Mouse (Mus musculus) hindbrain, embryonic 15.5 days (tissue): ENCODE results near the gene Apc2. TPM values are rescaled to one million over a fixed set of nuclear protein-coding genes. Genes with fewer than 3 reads are reported as not detected.
A peak's percentile ranks its signal among the peaks of the same experiment; 100 is the strongest.
"Not testable (repeated sequence)": the region's sequence is repeated elsewhere in the genome, so short reads cannot be mapped to it uniquely, and the experiment has no call there.

ENCODE experiments used
- ATAC-seq: fragments of 200-750 bp; cut with Nextera tagmentation; 2 replicates; pipeline ENCODE4 v1.8.0; 2017; ENCODE audit warnings: low read depth, moderate number of reproducible peaks, moderate TSS enrichment; ENCODE audit not compliant: low FRiP score
- H3K27ac ChIP-seq: fragments of 300-500 bp; sonication (generic); replicated peaks from 2 replicates; pipeline ENCODE4 v1.5.1; 2015; ENCODE audit warnings: mild to moderate bottlenecking, inconsistent platforms
- H3K27me3 ChIP-seq: fragments of 300-500 bp; sonication (generic); 2 replicates; pipeline ENCODE4 v1.6.1; 2015; ENCODE audit warnings: control low read depth, inconsistent platforms
- H3K36me3 ChIP-seq: fragments of 300-500 bp; sonication (generic); 2 replicates; pipeline ENCODE4 v1.6.1; 2015; ENCODE audit warnings: control low read depth, inconsistent platforms
- H3K4me1 ChIP-seq: fragments of 300-500 bp; sonication (generic); replicated peaks from 2 replicates; pipeline ENCODE4 v1.6.1; 2015; ENCODE audit warnings: control low read depth, inconsistent platforms
- H3K4me2 ChIP-seq: fragments of 300-500 bp; sonication (generic); 2 replicates; pipeline ENCODE4 v1.6.1; 2015; ENCODE audit warnings: moderate library complexity, mild to moderate bottlenecking, inconsistent platforms
- H3K4me3 ChIP-seq: fragments of 300-500 bp; sonication (generic); 2 replicates; pipeline ENCODE4 v1.5.1; 2015; ENCODE audit warnings: mild to moderate bottlenecking, inconsistent platforms
- H3K9ac ChIP-seq: fragments of 300-500 bp; sonication (generic); 2 replicates; pipeline ENCODE4 v1.6.1; 2015; ENCODE audit warnings: inconsistent platforms
- H3K9me3 ChIP-seq: fragments of 300-500 bp; sonication (generic); 2 replicates; pipeline ENCODE4 v1.6.1; 2016; ENCODE audit warnings: control low read depth, inconsistent platforms
- WGBS: fragments of 180-500 bp; shearing (Covaris S2); methylation state at CpG from one replicate; pipeline ENCODE4 v1.1.7; 2015; 5-methylcytosine and 5-hydroxymethylcytosine counted together
- polyA plus RNA-seq: library from polyadenylated mRNA; unstranded; fragments of >200 nt; fragmentation: Nextera tagmentation; extraction: Ambion mirVana; gene quantifications from 2 replicates; pipeline ENCODE4 v1.2.1, GENCODE M21; 2015

Apc2 gene
- polyA plus RNA-seq = 175 and 181 TPM in 2 replicates

DNA sequence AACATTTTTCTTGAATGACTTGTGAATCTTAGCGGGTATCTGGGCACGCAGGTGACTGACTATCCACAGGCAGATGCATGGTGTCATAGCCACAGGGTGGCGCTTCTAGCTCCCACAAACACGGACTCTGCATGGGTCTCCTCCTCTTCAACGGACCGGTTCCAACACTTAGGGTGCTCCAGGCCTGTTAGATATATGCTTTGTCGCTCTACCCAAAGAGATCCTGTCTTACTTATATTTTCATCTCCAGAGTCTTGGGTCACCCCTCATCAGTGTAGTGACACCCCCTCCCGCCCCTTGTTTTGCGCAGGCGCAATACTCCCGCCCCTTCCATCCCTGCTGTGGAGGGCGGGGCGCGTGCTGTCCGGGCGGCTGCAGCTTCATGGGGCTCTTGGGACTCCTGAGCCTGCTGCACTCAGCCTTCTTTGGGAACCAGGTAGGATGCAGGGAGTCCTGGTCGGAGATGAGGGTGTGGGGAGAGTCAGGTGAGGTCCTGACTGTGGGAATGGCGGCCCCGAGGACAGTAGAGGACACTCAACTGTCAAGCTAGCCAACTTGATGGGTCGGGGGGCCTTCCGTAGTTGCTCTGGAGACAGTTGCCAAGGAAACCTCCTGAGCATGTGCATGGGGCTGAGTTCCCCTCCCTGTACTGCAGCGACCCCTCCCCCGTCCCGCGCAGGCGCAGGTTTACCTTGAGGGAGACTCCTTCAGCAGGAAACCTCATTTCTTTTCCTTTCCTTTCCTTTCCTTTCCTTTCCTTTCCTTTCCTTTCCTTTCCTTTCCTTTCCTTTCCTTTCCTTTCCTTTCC lies at the start of gene Apc2:
Gene Apc2 (plus strand): TSS at position 360 of the 808 bp plus-strand sequence.
- Histone ChIP-seq H3K36me3 (peaks cover 18% of the 10 kb centered on the region), H3K9ac (peak within 1 kb of the TSS; percentile 52), H3K4me1 (peaks cover 74% of the 10 kb centered on the region), H3K9me3 (no peaks in the 10 kb centered on the region), H3K4me3 (peak within 1 kb of the TSS; percentile 47), H3K4me2 (peak within 1 kb of the TSS; percentile 86), H3K27me3 (no peaks in the 10 kb centered on the region), H3K27ac (peak within 1 kb of the TSS; percentile 98)
- under 1% methylated on average over 26 of the region's 26 CpGs for WGBS
- peak; percentile 65 for ATAC-seq

- H3K9ac ChIP-seq = no peak overlapping the region
- WGBS = 40% methylated on average over 6 of the region's 6 CpGs
These were observed 47.9 kb upstream of the Apc2 start for GRCm38 (mm10) chr10:80247849-80248248.

DNA sequence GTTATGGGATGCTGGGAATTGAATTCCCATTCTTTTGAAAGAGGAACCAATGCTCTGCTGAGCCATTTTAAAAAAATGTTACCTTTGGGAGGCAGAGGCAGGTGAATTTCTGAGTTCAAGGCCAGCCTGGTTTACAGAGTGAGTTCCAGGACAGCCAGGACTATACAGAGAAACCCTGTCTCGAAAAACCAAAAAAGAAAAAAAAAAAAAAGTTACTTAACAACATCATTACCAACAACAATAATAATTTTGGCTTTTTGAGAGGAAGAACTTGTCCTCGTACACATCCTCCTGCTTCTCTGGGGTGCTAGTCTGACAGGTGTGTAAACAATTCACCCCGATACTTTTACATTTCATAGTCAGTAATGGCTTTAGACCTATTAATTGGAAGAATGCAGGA lies 47.3 kb upstream of the Apc2 start:
- H3K4me2 ChIP-seq = peak overlapping the region; percentile 50
- 43% methylated on average over 3 of the region's 3 CpGs for WGBS
- peaks cover 27% of the 10 kb centered on the region for H3K4me1 ChIP-seq
- H3K9ac ChIP-seq, H3K27me3 ChIP-seq, H3K9me3 ChIP-seq, ATAC-seq, H3K36me3 ChIP-seq: not testable (repeated sequence)
- H3K4me3 ChIP-seq = peak overlapping the region; percentile 47
- peak overlapping the region; percentile 79; the same call in 1 of the 2 replicates for H3K27ac ChIP-seq

More at GRCm38 (mm10) chr10:80247849-80248248, 47.9 kb upstream of the Apc2 start:
- Histone ChIP-seq H3K4me1 (peaks cover 27% of the 10 kb centered on the region), H3K36me3 (peaks cover 11% of the 10 kb centered on the region; the same call in 1 of the 2 replicates), H3K27ac (no peak overlapping the region), H3K4me3 (no peak overlapping the region), H3K9me3 (no peaks in the 10 kb centered on the region), H3K27me3 (no peaks in the 10 kb centered on the region), H3K4me2 (no peak overlapping the region)
- ATAC-seq = no peak

DNA sequence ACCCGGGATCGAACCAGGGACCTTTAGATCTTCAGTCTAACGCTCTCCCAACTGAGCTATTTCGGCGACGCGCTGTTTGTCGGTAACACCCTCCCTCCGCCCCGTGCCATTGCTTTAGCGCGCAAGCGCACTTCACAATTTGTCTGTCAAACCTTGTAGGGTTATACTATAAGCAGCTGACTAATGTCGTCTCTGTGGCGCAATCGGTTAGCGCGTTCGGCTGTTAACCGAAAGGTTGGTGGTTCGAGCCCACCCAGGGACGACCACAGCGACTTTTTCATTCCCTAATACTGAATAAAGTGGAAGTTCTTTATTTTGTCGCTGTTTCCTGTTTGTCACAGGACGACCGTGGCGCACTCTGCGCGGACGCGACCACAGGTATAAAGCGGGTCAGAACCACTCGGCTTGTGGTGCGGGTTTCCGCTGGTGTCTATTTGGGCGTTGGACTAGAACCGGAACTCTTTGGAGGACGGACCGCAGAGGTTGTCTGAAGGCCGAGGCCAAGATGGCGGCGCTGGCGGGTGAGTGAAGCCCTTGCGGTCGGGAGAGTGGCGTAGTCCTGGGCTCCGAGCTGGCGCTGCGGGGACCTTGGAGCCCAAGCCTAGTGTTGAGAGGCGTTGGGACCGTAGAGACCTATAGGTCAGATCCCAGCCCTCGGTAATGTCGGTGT lies 46.7 kb upstream of the Apc2 start, which contains the start of gene Ndufs7:
Gene Ndufs7 (plus strand): TSS at position 151 of the 670 bp plus-strand sequence.
- no peaks in the 10 kb centered on the region for H3K9me3 ChIP-seq
- 0 out of 2 replicates have a peak, but pooled peaks cover 2% of the 10 kb centered on the region for H3K36me3 ChIP-seq
- peak within 1 kb of the TSS; percentile 47 for H3K4me3 ChIP-seq
- peak within 1 kb of the TSS; percentile 76 for H3K4me2 ChIP-seq
- WGBS = under 1% methylated on average over 53 of the region's 53 CpGs
- H3K9ac ChIP-seq = peak within 1 kb of the TSS; percentile 66
- H3K4me1 ChIP-seq = peaks cover 27% of the 10 kb centered on the region
- peak within 1 kb of the TSS; percentile 79 for H3K27ac ChIP-seq
- peak; percentile 91 for ATAC-seq
- H3K27me3 ChIP-seq = no peaks in the 10 kb centered on the region

DNA sequence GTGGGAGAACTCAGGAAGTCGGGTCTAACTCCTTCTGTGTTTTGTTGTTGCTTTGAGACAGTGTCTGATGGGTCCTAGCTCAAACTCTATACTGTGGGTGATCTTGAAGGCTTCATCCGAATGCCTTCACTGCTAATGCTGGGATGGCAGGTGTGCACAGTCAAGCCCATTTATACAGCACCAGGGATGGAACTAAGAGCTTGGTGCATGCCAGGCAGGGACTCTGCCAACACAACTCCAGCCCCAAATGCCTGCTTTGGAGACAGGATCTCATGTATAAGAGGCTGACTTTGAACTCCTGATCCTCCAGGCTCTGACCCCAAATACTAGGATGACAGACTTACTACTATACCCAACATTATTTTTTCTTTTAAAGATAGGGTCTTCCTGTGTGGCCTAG lies 45.7 kb upstream of the Apc2 start:
- H3K9me3 ChIP-seq = no peaks in the 10 kb centered on the region
- peak overlapping the region; percentile 79 for H3K27ac ChIP-seq
- peak overlapping the region; percentile 47 for H3K4me3 ChIP-seq
- peaks cover 23% of the 10 kb centered on the region for H3K4me1 ChIP-seq
- peaks cover 12% of the 10 kb centered on the region for H3K36me3 ChIP-seq
- H3K4me2 ChIP-seq = peak overlapping the region; percentile 76
- peak overlapping the region; percentile 66 for H3K9ac ChIP-seq
- WGBS = 41% methylated on average over 2 of the region's 2 CpGs
- no peaks in the 10 kb centered on the region for H3K27me3 ChIP-seq
- no peak for ATAC-seq

GRCm38 (mm10) chr10:80250573-80250972 lies 45.2 kb upstream of the Apc2 start:
- no peaks in the 10 kb centered on the region for H3K27me3 ChIP-seq
- H3K4me3 ChIP-seq = peak overlapping the region; percentile 47
- peaks cover 18% of the 10 kb centered on the region for H3K4me1 ChIP-seq
- H3K9ac ChIP-seq = peak overlapping the region; percentile 66; the same call in 1 of the 2 replicates
- no peaks in the 10 kb centered on the region for H3K9me3 ChIP-seq
- WGBS = 86% methylated on average over 4 of the region's 4 CpGs
- peak overlapping the region; percentile 76 for H3K4me2 ChIP-seq
- no peak overlapping the region for H3K27ac ChIP-seq
- no peak for ATAC-seq
- peaks cover 17% of the 10 kb centered on the region for H3K36me3 ChIP-seq

DNA sequence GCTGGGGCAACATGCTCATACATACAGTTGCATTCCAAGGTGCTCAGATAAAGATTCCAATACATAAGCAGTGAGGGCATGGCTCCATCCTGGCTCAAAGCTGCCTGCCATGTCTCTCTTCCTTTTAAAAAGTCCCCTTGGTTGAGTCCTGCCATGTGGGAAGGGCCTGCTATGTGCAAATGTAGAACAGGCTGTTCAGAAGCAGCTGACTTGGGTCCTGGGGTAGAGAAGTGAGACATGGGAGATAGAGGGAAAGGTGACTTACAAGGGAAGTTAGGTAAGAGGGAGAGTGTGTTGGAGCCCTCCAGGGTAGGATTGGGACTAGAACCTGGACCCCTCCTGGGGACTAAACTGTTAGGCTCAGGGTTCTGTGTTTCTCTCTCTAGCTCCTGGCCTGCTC lies 43.8 kb upstream of the Apc2 start:
- ATAC-seq = no peak
- H3K9ac ChIP-seq = no peak overlapping the region
- H3K4me3 ChIP-seq = no peak overlapping the region
- H3K4me2 ChIP-seq = no peak overlapping the region
- peaks cover 29% of the 10 kb centered on the region for H3K36me3 ChIP-seq
- no peaks in the 10 kb centered on the region for H3K27me3 ChIP-seq
- no peak overlapping the region for H3K27ac ChIP-seq
- peaks cover 18% of the 10 kb centered on the region for H3K4me1 ChIP-seq
- H3K9me3 ChIP-seq = no peaks in the 10 kb centered on the region

GRCm38 (mm10) chr10:80252493-80253274 lies 43.1 kb upstream of the Apc2 start:
- Histone ChIP-seq H3K9ac (no peak overlapping the region), H3K27me3 (no peaks in the 10 kb centered on the region), H3K27ac (no peak overlapping the region), H3K4me1 (peaks cover 18% of the 10 kb centered on the region), H3K4me2 (no peak overlapping the region), H3K36me3 (peaks cover 33% of the 10 kb centered on the region), H3K9me3 (no peaks in the 10 kb centered on the region), H3K4me3 (no peak overlapping the region)
- WGBS = 92% methylated on average over 11 of the region's 11 CpGs
- ATAC-seq = no peak

DNA sequence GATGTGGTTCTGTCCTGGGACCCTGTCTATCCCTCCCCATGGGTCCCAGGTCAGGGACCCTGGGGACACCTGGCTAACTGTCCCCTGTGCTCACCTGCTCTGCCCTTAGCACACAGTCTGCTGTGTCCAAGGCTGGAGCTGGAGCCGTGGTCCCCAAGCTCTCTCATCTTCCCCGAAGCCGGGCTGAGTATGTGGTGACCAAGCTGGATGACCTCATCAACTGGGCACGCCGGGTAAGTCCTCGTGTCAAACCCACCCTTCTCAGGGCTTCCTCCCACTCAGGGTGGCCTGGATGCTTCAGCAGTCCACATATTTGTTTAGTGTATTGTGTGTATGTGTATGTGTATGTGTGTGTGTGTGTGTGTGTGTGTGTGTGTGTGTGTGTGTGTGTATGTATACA lies 42.2 kb upstream of the Apc2 start:
- WGBS = 90% methylated on average over 6 of the region's 6 CpGs
- H3K36me3 ChIP-seq = peaks cover 39% of the 10 kb centered on the region
- H3K9me3 ChIP-seq = no peaks in the 10 kb centered on the region
- peaks cover 14% of the 10 kb centered on the region for H3K4me1 ChIP-seq
- H3K27ac ChIP-seq = no peak overlapping the region
- H3K4me3 ChIP-seq = no peak overlapping the region
- H3K27me3 ChIP-seq = no peaks in the 10 kb centered on the region
- ATAC-seq = no peak
- no peak overlapping the region for H3K4me2 ChIP-seq
- no peak overlapping the region for H3K9ac ChIP-seq

GRCm38 (mm10) chr10:80254331-80255297 lies 41.2 kb upstream of the Apc2 start:
- H3K4me2 ChIP-seq = no peak overlapping the region
- peaks cover 39% of the 10 kb centered on the region for H3K36me3 ChIP-seq
- no peaks in the 10 kb centered on the region for H3K27me3 ChIP-seq
- no peaks in the 10 kb centered on the region for H3K9me3 ChIP-seq
- WGBS = 95% methylated on average over 26 of the region's 26 CpGs
- H3K9ac ChIP-seq = no peak overlapping the region
- H3K27ac ChIP-seq = no peak overlapping the region
- H3K4me1 ChIP-seq = peaks cover 21% of the 10 kb centered on the region
- no peak for ATAC-seq
- no peak overlapping the region for H3K4me3 ChIP-seq
